ENCODE assay signal across 8 mouse cellular contexts in genomic region chr5:8797987-8798751, GRCm38 (mm10). TPM values are rescaled to one million over a fixed set of nuclear protein-coding genes. Genes with fewer than 3 reads are reported as not detected.
A peak's percentile ranks its signal among the peaks of the same experiment; 100 is the strongest.
DNase-seq lines count a peak whose midpoint lies in the region; ATAC-seq and TF ChIP-seq lines count a peak whose summit lies in the region.

Gene Abcb1b (plus strand): TSS chr5:8798147.

- TF ChIP-seq POLR2A in thymus, adult 2 months (IDR thresholded peaks at IDR 0.05; ENCODE audit: control insufficient read depth, extremely low read depth, insufficient read depth, low read length, poor library complexity), result no peak

- H3K27me3 ChIP-seq in lung, embryonic 15.5 days, result no peaks in the 10 kb centered on the region
- no peaks in the 10 kb centered on the region for H3K27me3 ChIP-seq in thymus, adult 2 months (ENCODE audit: control insufficient read depth, insufficient read depth, low read length)

- H3K4me3 ChIP-seq in lung, embryonic 15.5 days, result peak within 1 kb of the TSS; percentile 56
- peak within 1 kb of the TSS; percentile 57 for H3K4me3 ChIP-seq in thymus, adult 2 months (ENCODE audit: control insufficient read depth, insufficient read depth, low read length)

- H3K9ac ChIP-seq in lung, embryonic 15.5 days, result peak within 1 kb of the TSS; percentile 43

- TF ChIP-seq CTCF in thymus, adult 2 months (IDR thresholded peaks at IDR 0.05; ENCODE audit: borderline replicate concordance, control insufficient read depth, extremely low read depth, insufficient read depth, low read length, poor library complexity), result no peak

- WGBS in lung, embryonic 15.5 days, result under 1% methylated on average over 48 of the region's 48 CpGs
- under 1% methylated on average over 48 of the region's 48 CpGs for WGBS in thymus, adult 2 months

- peak; percentile 94 for ATAC-seq in frontal cortex, adult (ENCODE audit: low TSS enrichment)
- peak; percentile 80 to 84 for ATAC-seq in hematopoietic stem cell, adult 5-6 weeks (replicated peaks in 1 of 2; ENCODE audit: insufficient read depth in 1 of 2, low FRiP score in 2 of 2, low TSS enrichment in 1 of 2, low read depth in 1 of 2, poor library complexity in 2 of 2, severe bottlenecking in 2 of 2)
- peak; percentile 89; the same call in 1 of the 2 replicates for ATAC-seq in lung, embryonic 15.5 days (ENCODE audit: borderline replicate concordance, extremely low read depth, low FRiP score, low TSS enrichment)
- ATAC-seq in neutrophil, adult 5-6 weeks (ENCODE audit: extremely low read depth, insufficient number of reproducible peaks, low FRiP score, poor library complexity, severe bottlenecking), result peak; percentile 70

- H3K27ac ChIP-seq in lung, embryonic 15.5 days, result no peak within 1 kb of the TSS
- no peak within 1 kb of the TSS for H3K27ac ChIP-seq in thymus, adult 2 months (ENCODE audit: control insufficient read depth, insufficient read depth, low read length)

- H3K9me3 ChIP-seq in lung, embryonic 15.5 days, result no peaks in the 10 kb centered on the region

- H3K4me1 ChIP-seq in lung, embryonic 15.5 days, result peaks cover 6% of the 10 kb centered on the region
- peaks cover 5% of the 10 kb centered on the region; the same call in 1 of the 2 replicates for H3K4me1 ChIP-seq in thymus, adult 2 months (replicated peaks; ENCODE audit: control insufficient read depth, insufficient read depth, low read length)

- H3K4me2 ChIP-seq in lung, embryonic 15.5 days, result peak within 1 kb of the TSS; percentile 100

- peak; percentile 89 for DNase-seq in NIH3T3 (ENCODE audit: low read depth)
- peak; percentile 11 for DNase-seq in cerebellum, adult 9-10 months
- peak; percentile 67 for DNase-seq in layer of hippocampus, adult 9-11 months
- DNase-seq in thymus, adult 2 months, result peak; percentile 21

- no peaks in the 10 kb centered on the region for H3K36me3 ChIP-seq in lung, embryonic 15.5 days
- H3K36me3 ChIP-seq in thymus, adult 2 months (ENCODE audit: control insufficient read depth, insufficient read depth, low read length), result no peaks in the 10 kb centered on the region

RNA-seq across cellular contexts. Expression of gene Abcb1b, which starts in this region (rescaled TPM):
- 48.1 and 62.7 TPM in 2 replicates for total RNA-seq in hematopoietic stem cell, adult 5-6 weeks (2017)
- 1.4 and 1.6 TPM in 2 replicates for polyA plus RNA-seq in lung, embryonic 15.5 days (2015; fragmentation: Nextera tagmentation; extraction: Ambion mirVana)
- 2.2 and 3.0 TPM in 2 replicates for total RNA-seq in neutrophil, adult 5-6 weeks (2017)
- 1.8 and 3.1 TPM in 2 replicates for polyA plus RNA-seq in thymus, adult 2 months (2012; rRNA removed)

Comparison
In these comparisons a context has a peak if more than half of its experiments do, and no peak if none do; other contexts are left out.
1. RNA of gene Abcb1b (total RNA-seq): 48.1 to 62.7 TPM in hematopoietic stem cell, adult 5-6 weeks; 2.2 to 3.0 TPM in neutrophil, adult 5-6 weeks; every median in the first group is over 10 times any median in the second.
2. DNase-seq: peak in every context shown above with its lines; median percentile 89 in NIH3T3; 67 in layer of hippocampus, adult 9-11 months; 21 in thymus, adult 2 months; 11 in cerebellum, adult 9-10 months.
3. Peak in every context shown above with its lines, with median percentiles within 50 percentile points of each other: ATAC-seq.